Mouse (Mus musculus) macrophage (primary cell): ENCODE data around the gene OR5BS1P. TPM values are rescaled to one million over a fixed set of nuclear protein-coding genes. Genes with fewer than 3 reads are reported as not detected.

ENCODE experiments used
- H3K27ac ChIP-seq: fragments of 350-480 bp; formaldehyde crosslinking; 2 replicates; pipeline ENCODE4 v1.9.0; 2021
- H3K36me3 ChIP-seq: fragments of 350-480 bp; formaldehyde crosslinking; 2 replicates; pipeline ENCODE4 v1.9.0; 2021; ENCODE audit errors: inconsistent target
- H3K4me3 ChIP-seq: fragments of 350-480 bp; formaldehyde crosslinking; 2 replicates; pipeline ENCODE4 v1.9.0; 2021; ENCODE audit errors: inconsistent target
- H3K79me2 ChIP-seq: fragments of 350-480 bp; formaldehyde crosslinking; 2 replicates; pipeline ENCODE4 v1.9.0; 2021; ENCODE audit errors: inconsistent target
- WGBS: methylation state at CpG from one replicate; pipeline ENCODE4 v1.1.7; 2026; ENCODE audit warnings: inconsistent platforms; ENCODE audit not compliant: missing documents; 5-methylcytosine and 5-hydroxymethylcytosine counted together
- polyA plus RNA-seq: library from polyadenylated mRNA; stranded (reverse); fragments of 250-400 nt; gene quantifications from 3 replicates; pipeline ENCODE4 v1.2.4, GENCODE M21; 2018; ENCODE audit warnings: inconsistent platforms

The OR5BS1P gene
- polyA plus RNA-seq, 1 experiment from 2014 or later = not detected

DNA sequence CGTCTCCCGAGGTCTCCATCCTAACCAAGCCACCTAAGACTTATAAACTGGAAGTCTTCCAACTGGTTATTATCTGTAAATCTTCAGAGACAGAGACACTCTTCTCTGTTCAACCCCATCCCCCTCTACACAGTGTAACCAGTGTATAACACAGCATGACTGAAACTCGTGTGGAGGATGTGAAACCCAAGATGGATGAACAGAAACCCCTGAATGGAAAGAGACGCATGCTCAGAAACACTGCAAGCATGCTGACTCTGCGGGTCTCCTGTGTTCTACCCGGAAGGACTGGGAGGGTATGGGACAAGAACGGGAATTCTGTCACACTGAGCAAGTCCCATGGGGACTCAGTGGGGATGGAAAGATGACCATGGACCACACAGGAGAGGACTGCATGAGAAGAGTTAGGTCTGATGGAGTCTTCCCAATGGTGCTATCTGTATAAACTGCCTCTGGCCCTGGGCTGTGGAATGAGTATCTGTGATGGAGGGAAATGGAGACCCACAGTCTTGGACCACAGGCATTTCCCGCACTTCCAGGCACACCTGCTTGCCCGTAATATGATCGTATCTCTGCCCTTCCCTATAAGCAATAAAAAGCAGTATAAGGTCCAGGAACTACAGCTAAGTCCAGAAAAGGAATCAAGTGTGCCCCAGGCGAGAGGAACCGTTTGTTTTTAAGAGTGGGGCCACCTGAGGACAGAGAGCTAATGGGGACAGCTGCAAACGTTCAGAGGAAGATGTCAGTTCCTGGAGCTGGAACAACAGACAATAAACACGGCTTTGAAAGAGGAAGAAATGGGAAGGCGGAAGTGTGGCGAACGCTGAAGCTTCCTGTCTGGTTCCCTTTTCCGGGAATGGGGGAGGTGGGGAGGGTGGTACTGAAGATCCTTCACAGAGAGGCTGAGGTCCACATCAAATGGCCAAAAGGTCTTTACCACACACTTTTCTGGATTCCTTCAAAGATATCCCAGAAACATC lies 14.5 kb downstream of the OR5BS1P start:
- H3K79me2 ChIP-seq = no peaks in the 10 kb centered on the region
- H3K27ac ChIP-seq = peak overlapping the region; percentile 86
- no peaks in the 10 kb centered on the region for H3K36me3 ChIP-seq
- no peak overlapping the region for H3K4me3 ChIP-seq
- WGBS = 12% methylated on average over 18 of the region's 18 CpGs

DNA sequence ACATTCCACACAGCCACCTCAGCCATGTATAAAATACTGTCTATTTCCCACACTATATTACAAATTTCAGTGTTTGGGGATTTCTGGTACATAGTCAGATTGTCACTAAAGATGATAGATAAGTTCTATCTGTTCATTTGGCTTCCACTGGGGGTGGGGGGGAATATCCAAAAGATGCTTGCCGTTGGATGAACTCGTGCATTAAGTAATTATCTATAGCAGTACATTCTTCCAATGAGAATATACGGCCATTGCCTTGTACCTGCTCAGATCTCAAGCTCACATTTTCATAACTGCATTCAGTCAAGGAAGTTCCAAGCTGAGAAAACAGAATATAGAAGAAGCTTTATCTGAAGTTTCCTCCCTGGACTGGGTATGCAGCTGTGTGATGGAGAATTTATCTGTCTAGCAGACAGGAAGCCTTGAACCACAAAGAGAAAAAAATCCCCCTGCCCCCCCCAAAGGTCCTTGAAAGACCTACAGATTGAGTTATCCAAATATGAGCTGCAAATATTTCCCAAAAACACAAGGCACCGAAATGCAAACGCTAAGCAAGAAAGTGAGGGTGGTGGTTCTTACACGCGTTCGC lies 16.8 kb downstream of the OR5BS1P start:
- H3K36me3 ChIP-seq = no peaks in the 10 kb centered on the region
- no peak overlapping the region for H3K27ac ChIP-seq
- H3K79me2 ChIP-seq = no peaks in the 10 kb centered on the region
- no peak overlapping the region for H3K4me3 ChIP-seq
- WGBS = 75% methylated on average over 8 of the region's 8 CpGs

DNA sequence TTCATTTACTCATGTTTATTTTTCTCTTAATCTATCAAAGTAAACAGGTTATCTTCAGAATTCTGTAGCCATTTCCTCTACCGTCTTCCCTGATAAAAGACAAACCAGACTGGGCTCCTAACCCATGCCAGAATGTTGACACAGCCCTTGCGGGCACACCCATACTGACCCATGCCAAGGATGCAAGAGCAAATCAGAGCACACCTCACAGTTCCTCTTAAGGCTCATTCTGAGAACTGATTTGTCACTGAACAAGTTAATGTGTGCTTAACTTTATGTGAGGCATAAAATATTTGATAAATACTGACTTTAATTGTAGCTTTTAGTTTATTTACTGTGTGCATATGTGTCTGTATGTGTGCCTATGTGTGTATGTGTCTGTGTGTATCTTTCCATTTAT lies 21.6 kb downstream of the OR5BS1P start:
- no peak overlapping the region for H3K27ac ChIP-seq
- WGBS = 71% methylated on average over 2 of the region's 2 CpGs
- no peak overlapping the region for H3K4me3 ChIP-seq

DNA sequence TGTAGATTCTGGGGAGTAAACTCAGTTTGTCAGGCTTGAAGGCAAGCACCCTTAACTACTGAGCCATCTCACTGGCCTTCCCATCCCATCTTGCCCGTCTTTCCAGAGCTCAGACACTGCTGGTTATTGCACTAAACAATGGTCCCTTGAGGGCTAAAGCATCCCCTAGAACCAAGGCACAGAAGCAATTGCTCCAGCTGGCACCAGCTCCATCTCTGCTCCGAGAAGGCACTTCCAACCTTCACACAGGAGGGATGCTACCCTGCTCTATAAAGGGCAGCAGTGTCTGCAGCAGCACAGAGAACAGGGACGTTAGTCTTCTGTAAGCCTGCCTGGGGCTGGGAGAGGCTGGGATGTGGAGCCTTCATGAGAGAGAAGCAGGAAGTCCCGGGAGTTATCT lies 22.4 kb downstream of the OR5BS1P start, which contains the start of gene Olfr279:
Gene Olfr279 (plus strand): TSS at position 301 of the 400 bp plus-strand sequence.
- Histone ChIP-seq H3K79me2 (no peaks in the 10 kb centered on the region), H3K36me3 (no peaks in the 10 kb centered on the region), H3K27ac (no peak within 1 kb of the TSS), H3K4me3 (no peak within 1 kb of the TSS)
- 70% methylated on average over 4 of the region's 4 CpGs for WGBS

More for the DNA sequence above, 21.6 kb downstream of the OR5BS1P start:
- Histone ChIP-seq H3K36me3 (no peaks in the 10 kb centered on the region), H3K79me2 (no peaks in the 10 kb centered on the region)

DNA sequence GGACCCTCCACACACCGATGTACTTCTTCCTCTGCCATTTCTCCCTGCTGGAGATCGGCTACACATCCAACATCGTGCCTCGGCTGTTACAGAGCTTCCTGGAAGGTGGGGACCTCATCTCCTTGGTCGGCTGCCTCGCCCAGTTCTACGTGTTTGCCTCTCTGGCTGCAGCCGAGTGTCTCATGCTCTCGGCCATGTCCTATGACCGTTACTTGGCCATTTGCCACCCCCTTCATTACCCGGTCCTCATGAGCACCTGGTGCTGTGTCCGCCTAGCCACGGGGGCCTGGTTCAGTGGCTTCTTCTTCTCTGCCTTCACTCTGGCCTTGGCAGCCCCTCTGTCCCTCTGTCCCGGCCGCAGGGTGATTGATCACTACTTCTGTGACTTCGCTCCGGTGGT lies 27.9 kb downstream of the OR5BS1P start:
- WGBS = 92% methylated on average over 17 of the region's 17 CpGs
- H3K79me2 ChIP-seq = no peaks in the 10 kb centered on the region

DNA sequence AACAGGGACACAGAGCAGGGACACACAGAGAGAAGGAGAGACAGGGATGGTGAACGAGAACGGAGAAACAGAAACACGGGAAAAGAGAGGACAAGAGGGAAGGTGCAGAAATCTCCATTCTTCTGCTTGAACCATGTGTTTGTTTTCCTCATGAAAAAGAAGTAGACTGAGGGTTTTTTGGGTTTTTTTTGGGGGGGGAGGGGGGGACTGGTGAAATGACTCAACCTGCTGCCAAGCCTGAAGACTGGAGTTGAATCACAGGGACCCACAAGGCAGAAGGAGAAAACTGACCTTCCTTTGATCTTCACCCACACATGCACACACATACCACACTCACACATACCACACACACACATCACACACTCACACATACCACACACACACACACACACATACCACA lies 33.6 kb downstream of the OR5BS1P start:
- H3K4me3 ChIP-seq = no peak overlapping the region
- H3K36me3 ChIP-seq = no peaks in the 10 kb centered on the region
- no peak overlapping the region for H3K27ac ChIP-seq
- 93% methylated on average over 3 of the region's 3 CpGs for WGBS
- no peaks in the 10 kb centered on the region for H3K79me2 ChIP-seq

More for the DNA sequence above, 27.9 kb downstream of the OR5BS1P start:
- no peak overlapping the region for H3K27ac ChIP-seq
- H3K36me3 ChIP-seq = no peaks in the 10 kb centered on the region
- H3K4me3 ChIP-seq = no peak overlapping the region

DNA sequence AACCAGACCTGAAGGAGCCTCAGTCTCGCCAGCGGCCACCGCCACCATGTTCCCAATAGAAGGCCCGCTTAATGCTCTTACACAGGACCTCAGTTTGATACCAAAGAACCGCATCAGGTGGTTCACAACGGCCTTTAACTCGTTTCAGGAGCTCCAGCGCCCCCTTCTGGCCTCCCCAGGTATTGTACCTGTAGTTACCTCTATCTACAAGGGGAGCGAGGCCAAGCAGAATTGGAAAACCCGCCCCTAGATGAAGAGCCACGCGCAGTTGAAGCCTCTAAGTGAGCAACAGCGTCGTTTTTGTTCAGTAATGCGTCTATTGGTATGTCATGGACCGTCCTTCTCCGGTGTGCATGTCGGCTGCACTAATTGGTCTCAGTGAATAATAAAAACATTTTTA lies 34.8 kb downstream of the OR5BS1P start:
- Histone ChIP-seq H3K79me2 (no peaks in the 10 kb centered on the region), H3K36me3 (no peaks in the 10 kb centered on the region), H3K27ac (no peak overlapping the region), H3K4me3 (no peak overlapping the region)
- WGBS = 18% methylated on average over 18 of the region's 18 CpGs

DNA sequence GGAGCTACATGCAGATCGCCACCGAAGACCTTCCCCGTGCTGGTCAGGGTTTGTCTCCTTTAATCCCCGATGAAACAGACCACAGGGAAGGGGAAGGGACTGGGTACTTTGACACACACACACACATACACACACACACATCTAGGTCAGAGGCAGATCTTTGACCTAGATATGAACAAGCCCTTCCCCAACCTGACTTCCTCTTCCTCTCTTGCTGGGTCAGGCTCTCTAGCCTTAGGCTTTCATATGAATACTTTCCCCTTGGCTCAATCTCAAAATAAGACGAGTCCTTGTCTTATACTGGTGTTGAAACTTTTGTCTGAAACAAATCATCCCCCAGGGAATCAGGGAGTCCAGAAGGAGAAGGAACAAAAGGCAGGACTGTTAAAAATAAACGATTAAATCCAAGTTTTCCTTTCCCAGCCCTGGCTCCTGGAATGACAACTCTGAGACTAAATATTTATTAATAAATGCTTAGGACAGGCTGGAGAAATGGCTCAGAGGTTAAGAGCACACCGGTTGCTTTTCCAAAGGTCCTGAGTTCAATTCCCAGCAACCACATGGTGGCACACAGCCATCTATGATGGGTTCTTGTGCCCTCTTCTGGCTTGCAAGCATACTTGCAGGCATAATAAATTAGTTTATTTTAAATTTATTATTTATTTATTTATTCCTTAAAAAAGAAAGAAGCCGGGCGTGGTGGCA lies 36.7 kb downstream of the OR5BS1P start:
- 37% methylated on average over 9 of the region's 9 CpGs for WGBS
- H3K79me2 ChIP-seq = no peaks in the 10 kb centered on the region
- H3K36me3 ChIP-seq = no peaks in the 10 kb centered on the region
- H3K27ac ChIP-seq = peak overlapping the region; percentile 35
- no peak overlapping the region for H3K4me3 ChIP-seq

DNA sequence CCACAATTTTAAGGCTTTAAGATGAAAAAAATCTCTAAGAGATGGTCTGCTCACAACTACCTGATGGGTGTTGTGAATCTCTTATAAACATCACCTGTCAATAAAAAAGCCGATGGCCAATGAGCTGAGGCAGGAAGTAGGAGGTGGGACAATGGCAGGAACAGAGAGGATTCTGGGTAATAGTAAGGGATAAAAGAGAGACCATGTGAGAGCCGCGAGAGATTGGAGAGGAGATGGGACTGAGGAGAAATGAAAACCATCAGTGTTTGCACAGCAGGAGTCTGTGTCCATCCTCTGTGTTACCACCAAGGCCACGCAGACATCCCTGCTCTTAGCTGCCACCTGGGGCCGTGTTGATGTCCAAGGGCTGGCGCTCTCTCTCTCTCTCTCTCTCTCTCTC lies 37.6 kb downstream of the OR5BS1P start:
- 92% methylated on average over 4 of the region's 6 CpGs for WGBS
- H3K79me2 ChIP-seq = no peaks in the 10 kb centered on the region
- no peak overlapping the region for H3K27ac ChIP-seq
- no peak overlapping the region for H3K4me3 ChIP-seq
- no peaks in the 10 kb centered on the region for H3K36me3 ChIP-seq

DNA sequence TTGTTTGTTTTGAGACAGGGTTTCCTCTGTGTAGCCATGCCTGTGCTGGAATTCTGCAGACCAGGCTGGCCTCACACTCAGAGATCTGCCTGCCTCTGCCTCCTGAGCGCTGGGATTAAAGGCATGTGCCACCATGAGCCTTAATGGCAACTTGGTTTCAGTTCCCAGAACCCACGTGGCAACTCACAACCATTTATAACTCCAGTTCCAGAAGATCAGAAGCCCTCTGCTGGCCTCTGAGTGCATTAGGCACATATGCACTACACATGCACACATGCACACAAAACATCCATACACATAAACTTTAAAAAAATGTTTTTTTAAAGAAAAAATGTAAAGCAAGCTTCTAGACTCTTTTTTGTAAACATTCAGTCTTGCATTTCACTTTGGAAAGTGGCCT lies 39.7 kb downstream of the OR5BS1P start:
- no peaks in the 10 kb centered on the region for H3K79me2 ChIP-seq
- 48% methylated on average over 2 of the region's 2 CpGs for WGBS
- H3K27ac ChIP-seq = no peak overlapping the region
- no peaks in the 10 kb centered on the region for H3K36me3 ChIP-seq
- no peak overlapping the region for H3K4me3 ChIP-seq

DNA sequence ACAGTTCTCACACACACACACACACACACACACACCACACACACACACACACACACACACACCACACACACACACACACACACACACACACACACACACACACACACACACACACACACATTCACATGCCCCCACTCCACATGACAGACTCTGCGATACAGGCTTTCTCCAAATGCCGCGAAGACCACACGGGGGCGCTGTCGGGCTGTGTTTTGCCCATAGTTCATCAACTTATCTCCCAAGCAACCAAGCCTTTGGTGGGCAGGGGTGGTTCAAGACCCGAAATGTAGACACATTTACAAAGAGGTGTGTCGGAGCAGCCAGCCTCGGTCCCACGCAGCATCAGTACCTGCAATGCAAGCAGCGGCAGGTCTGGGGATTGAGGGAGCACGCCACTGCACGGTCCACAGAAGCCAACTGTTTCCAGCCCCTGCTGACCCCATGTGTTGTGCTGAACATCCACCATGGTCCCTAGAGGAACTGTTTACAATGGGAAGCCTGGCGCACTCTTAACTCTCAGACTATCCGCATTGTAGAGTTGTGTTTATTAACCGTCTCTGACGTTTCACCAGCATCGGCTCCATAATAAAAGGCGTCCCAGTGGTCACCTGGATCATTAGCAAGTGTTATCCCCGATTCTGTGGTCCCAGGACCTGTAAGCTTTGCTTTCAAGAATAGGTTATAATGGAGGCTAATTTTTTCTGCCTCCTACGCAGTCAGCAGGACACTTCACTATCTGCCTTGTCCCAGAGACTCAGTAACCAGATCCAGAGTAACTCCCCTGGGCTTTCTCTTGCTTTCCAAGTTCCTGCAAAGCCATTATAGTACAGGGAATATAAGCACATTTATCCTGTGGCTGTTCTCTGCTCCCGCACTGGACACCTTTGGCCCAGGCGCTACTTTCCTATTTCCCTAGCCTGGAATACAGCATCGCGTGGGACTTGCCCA lies 41.0 kb downstream of the OR5BS1P start:
- H3K36me3 ChIP-seq = no peaks in the 10 kb centered on the region
- H3K79me2 ChIP-seq = no peaks in the 10 kb centered on the region
- peak overlapping the region; percentile 90 for H3K27ac ChIP-seq
- 27% methylated on average over 23 of the region's 25 CpGs for WGBS
- peak overlapping the region; percentile 18 for H3K4me3 ChIP-seq

DNA sequence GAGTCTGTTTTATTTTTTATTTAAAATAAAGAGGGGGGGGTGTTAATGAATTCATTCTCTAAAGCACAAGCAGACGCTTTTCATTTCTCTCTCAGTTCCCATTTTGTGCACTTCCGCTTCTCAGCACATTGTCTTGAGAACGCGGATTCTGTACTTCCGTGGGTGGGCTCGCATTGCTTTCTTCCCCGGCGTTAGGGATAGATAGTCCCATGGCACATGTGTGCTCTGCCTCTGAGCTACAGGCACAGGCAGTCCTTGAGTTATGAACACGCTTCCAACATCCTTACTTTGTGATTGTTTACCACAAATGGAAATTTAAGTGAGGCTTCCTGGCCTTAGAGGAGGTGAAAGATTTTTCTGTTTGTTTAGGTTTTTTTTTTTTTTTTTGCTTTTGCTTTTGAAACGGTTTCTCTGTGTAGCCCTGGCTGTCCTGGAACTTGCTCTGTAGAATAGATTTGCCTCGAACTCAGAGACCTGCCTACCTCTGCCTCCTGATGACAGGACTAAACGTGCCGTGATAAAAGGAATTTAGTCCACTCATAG lies 41.8 kb downstream of the OR5BS1P start:
- Histone ChIP-seq H3K27ac (peak overlapping the region; percentile 90), H3K4me3 (peak overlapping the region; percentile 18; the same call in 1 of the 2 replicates), H3K79me2 (no peaks in the 10 kb centered on the region), H3K36me3 (no peaks in the 10 kb centered on the region)
- 11% methylated on average over 13 of the region's 13 CpGs for WGBS

DNA sequence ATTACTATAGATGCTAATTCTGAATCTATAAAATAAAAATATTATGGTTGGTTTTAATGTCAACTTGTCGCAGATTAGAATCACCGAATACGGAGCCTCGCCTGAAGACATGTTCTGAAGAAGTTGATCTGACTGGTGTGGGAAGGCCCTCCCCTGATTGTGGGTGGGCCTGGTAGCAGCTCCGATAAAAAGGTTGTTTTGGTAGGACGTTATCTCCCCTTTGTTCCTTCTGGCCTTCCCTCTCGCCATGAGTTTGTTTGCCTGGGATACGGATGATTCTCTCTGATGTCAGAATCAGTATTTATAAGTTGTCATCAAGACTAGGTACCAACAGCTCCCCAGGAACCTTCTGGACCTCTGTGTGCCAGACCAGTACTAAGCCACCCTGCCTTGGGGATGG lies 42.5 kb downstream of the OR5BS1P start:
- 59% methylated on average over 8 of the region's 8 CpGs for WGBS
- Histone ChIP-seq H3K36me3 (no peaks in the 10 kb centered on the region), H3K4me3 (no peak overlapping the region), H3K79me2 (no peaks in the 10 kb centered on the region), H3K27ac (peak overlapping the region; percentile 90)
